ENCODE assay signal across 8 mouse cellular contexts in genomic region chr12:100187013-100187755, GRCm38 (mm10). TPM values are rescaled to one million over a fixed set of nuclear protein-coding genes. Genes with fewer than 3 reads are reported as not detected.
DNase-seq lines count a peak whose midpoint lies in the region; ATAC-seq and TF ChIP-seq lines count a peak whose summit lies in the region.

No protein-coding gene starts in this region.

- no peaks in the 10 kb centered on the region for H3K36me3 ChIP-seq in CH12.LX (replicated peaks in 1 of 2; ENCODE audit: control insufficient read depth in 1 of 2, insufficient read depth in 1 of 2, low read length in 1 of 2)
- H3K36me3 ChIP-seq in forebrain, embryonic 11.5 days (ENCODE audit: control insufficient read depth, insufficient read depth, low read length), result no peaks in the 10 kb centered on the region
- no peaks in the 10 kb centered on the region for H3K36me3 ChIP-seq in heart, embryonic 16.5 days (ENCODE audit: control insufficient read depth, insufficient read depth)
- H3K36me3 ChIP-seq in liver, embryonic 16.5 days (ENCODE audit: control insufficient read depth, insufficient read depth), result no peaks in the 10 kb centered on the region
- no peaks in the 10 kb centered on the region for H3K36me3 ChIP-seq in neural tube, embryonic 13.5 days
- H3K36me3 ChIP-seq in testis, adult 2 months (ENCODE audit: control insufficient read depth, insufficient read depth, low read length), result no peaks in the 10 kb centered on the region

- H3K4me3 ChIP-seq in CH12.LX (replicated peaks in 1 of 3; ENCODE audit: low read depth in 2 of 3, low read length in 2 of 3, poor library complexity in 1 of 3), result peak overlapping the region; percentile 68 to 84 (median 73)
- H3K4me3 ChIP-seq in forebrain, embryonic 11.5 days (ENCODE audit: low read depth, low read length), result peak overlapping the region; percentile 64
- peak overlapping the region; percentile 76 for H3K4me3 ChIP-seq in heart, embryonic 16.5 days (ENCODE audit: low read length)
- peak overlapping the region; percentile 86 for H3K4me3 ChIP-seq in liver, embryonic 16.5 days (ENCODE audit: low read depth, low read length)
- peak overlapping the region; percentile 58 for H3K4me3 ChIP-seq in neural tube, embryonic 13.5 days
- H3K4me3 ChIP-seq in testis, adult 2 months (ENCODE audit: control insufficient read depth, low read depth, low read length), result peak overlapping the region; percentile 97

- peak; percentile 100 for ATAC-seq in forebrain, embryonic 11.5 days (replicated peaks; ENCODE audit: low FRiP score)
- peak; percentile 100 for ATAC-seq in heart, embryonic 16.5 days (replicated peaks; ENCODE audit: extremely low read depth, insufficient read depth, low FRiP score)
- ATAC-seq in liver, embryonic 16.5 days (ENCODE audit: low read depth), result peak; percentile 100
- ATAC-seq in neural tube, embryonic 13.5 days (ENCODE audit: low read depth), result peak; percentile 99

- dilution Hi-C loops in CH12.LX (cut with MboI; ENCODE audit: extremely low pct_ligation_motif_present, extremely low pct_unique_long_range_greater_than_20kb, low sequenced_read_pairs), result no loop called here

- peaks cover 9% of the 10 kb centered on the region for H3K9me3 ChIP-seq in CH12.LX (replicated peaks; ENCODE audit: low read length)
- no peaks in the 10 kb centered on the region for H3K9me3 ChIP-seq in forebrain, embryonic 11.5 days (ENCODE audit: control insufficient read depth, low read length)
- peaks cover 3% of the 10 kb centered on the region; the same call in 1 of the 2 replicates for H3K9me3 ChIP-seq in heart, embryonic 16.5 days (replicated peaks; ENCODE audit: control insufficient read depth, low read length)
- H3K9me3 ChIP-seq in liver, embryonic 16.5 days (replicated peaks; ENCODE audit: control insufficient read depth, low read length), result no peaks in the 10 kb centered on the region
- 0 out of 2 replicates have a peak, but pooled peaks cover 5% of the 10 kb centered on the region for H3K9me3 ChIP-seq in neural tube, embryonic 13.5 days

- H3K4me2 ChIP-seq in CH12.LX (ENCODE audit: insufficient read depth, low read depth, poor library complexity, severe bottlenecking), result peak overlapping the region; percentile 90; the same call in 1 of the 2 replicates
- H3K4me2 ChIP-seq in forebrain, embryonic 11.5 days (ENCODE audit: low read depth, low read length, severe bottlenecking), result peak overlapping the region; percentile 78
- peak overlapping the region; percentile 98 for H3K4me2 ChIP-seq in heart, embryonic 16.5 days (ENCODE audit: low read depth, low read length)
- peak overlapping the region; percentile 100 for H3K4me2 ChIP-seq in liver, embryonic 16.5 days (ENCODE audit: low read depth, low read length)
- H3K4me2 ChIP-seq in neural tube, embryonic 13.5 days, result peak overlapping the region; percentile 83

- H3K4me1 ChIP-seq in CH12.LX (ENCODE audit: control insufficient read depth in 1 of 2, insufficient read depth in 2 of 2), result peaks cover 0 to 22% of the 10 kb centered on the region in 2 experiments; a peak in 2 of 4 replicates
- H3K4me1 ChIP-seq in forebrain, embryonic 11.5 days (replicated peaks; ENCODE audit: control insufficient read depth, insufficient read depth, low read length), result peaks cover 4% of the 10 kb centered on the region; the same call in 1 of the 2 replicates
- H3K4me1 ChIP-seq in heart, embryonic 16.5 days (ENCODE audit: control insufficient read depth, insufficient read depth, low read length), result peaks cover 8% of the 10 kb centered on the region; the same call in 1 of the 2 replicates
- peaks cover 21% of the 10 kb centered on the region for H3K4me1 ChIP-seq in liver, embryonic 16.5 days (ENCODE audit: control insufficient read depth, low read depth, low read length)
- peaks cover 20% of the 10 kb centered on the region for H3K4me1 ChIP-seq in neural tube, embryonic 13.5 days (replicated peaks)
- H3K4me1 ChIP-seq in testis, adult 2 months (ENCODE audit: control insufficient read depth, insufficient read depth, low read length), result peaks cover 6% of the 10 kb centered on the region

- peak overlapping the region; percentile 98 for H3K9ac ChIP-seq in CH12.LX (ENCODE audit: insufficient read depth, low read depth)
- peak overlapping the region; percentile 92 for H3K9ac ChIP-seq in forebrain, embryonic 11.5 days (ENCODE audit: low read length)
- peak overlapping the region; percentile 90 for H3K9ac ChIP-seq in heart, embryonic 16.5 days (ENCODE audit: low read length)
- H3K9ac ChIP-seq in liver, embryonic 16.5 days (ENCODE audit: low read depth, low read length), result peak overlapping the region; percentile 86
- H3K9ac ChIP-seq in neural tube, embryonic 13.5 days, result peak overlapping the region; percentile 89

- TF ChIP-seq EP300 in CH12.LX (IDR thresholded peaks at IDR 0.05; ENCODE audit: low read length), result no peak

- no peak for TF ChIP-seq CTCF in CH12.LX (conservative IDR thresholded peaks at IDR 0.05 in 1 of 2, IDR thresholded peaks at IDR 0.05 in 1 of 2; ENCODE audit: low read depth in 2 of 2, low read length in 2 of 2)
- no peak for TF ChIP-seq CTCF in testis, adult 2 months (IDR thresholded peaks at IDR 0.05; ENCODE audit: control insufficient read depth, insufficient read depth, insufficient replicate concordance, low read depth, low read length)

- H3K27me3 ChIP-seq in CH12.LX (replicated peaks), result no peaks in the 10 kb centered on the region
- no peaks in the 10 kb centered on the region for H3K27me3 ChIP-seq in forebrain, embryonic 11.5 days (ENCODE audit: control insufficient read depth, insufficient read depth, low read length)
- no peaks in the 10 kb centered on the region for H3K27me3 ChIP-seq in heart, embryonic 16.5 days (ENCODE audit: control insufficient read depth, insufficient read depth, low read length)
- H3K27me3 ChIP-seq in liver, embryonic 16.5 days (ENCODE audit: control insufficient read depth, insufficient read depth, low read depth, low read length), result no peaks in the 10 kb centered on the region
- H3K27me3 ChIP-seq in neural tube, embryonic 13.5 days, result no peaks in the 10 kb centered on the region
- H3K27me3 ChIP-seq in testis, adult 2 months (ENCODE audit: control insufficient read depth, insufficient read depth, low read length), result no peaks in the 10 kb centered on the region

- H3K27ac ChIP-seq in CH12.LX (ENCODE audit: insufficient read depth, low read depth), result peak overlapping the region; percentile 60
- peak overlapping the region; percentile 98 for H3K27ac ChIP-seq in forebrain, embryonic 11.5 days (ENCODE audit: low read depth, low read length)
- peak overlapping the region; percentile 98 for H3K27ac ChIP-seq in heart, embryonic 16.5 days (ENCODE audit: low read length)
- peak overlapping the region; percentile 94 for H3K27ac ChIP-seq in liver, embryonic 16.5 days (ENCODE audit: low read length)
- H3K27ac ChIP-seq in neural tube, embryonic 13.5 days (replicated peaks), result peak overlapping the region; percentile 100
- H3K27ac ChIP-seq in testis, adult 2 months (ENCODE audit: control insufficient read depth, insufficient read depth, low read depth, low read length), result peak overlapping the region; percentile 98

- TF ChIP-seq POLR2A in CH12.LX (IDR thresholded peaks at IDR 0.05; ENCODE audit: low read depth, low read length), result peak; percentile 88
- peak; percentile 74 for TF ChIP-seq POLR2A in testis, adult 2 months (IDR thresholded peaks at IDR 0.05; ENCODE audit: control insufficient read depth, low read depth, low read length)

- DNase-seq in CH12.LX (ENCODE audit: extremely low read depth), result peak; percentile 97
- DNase-seq in c-Kit-positive CD71-positive TER-119-negative erythroid progenitor cells, embryonic 14.5 days (ENCODE audit: low read depth), result peak; percentile 96
- peak; percentile 100 for DNase-seq in forebrain, embryonic 11.5 days (ENCODE audit: low spot score)
- peak; percentile 99 to 100 for DNase-seq in kidney, postnatal 36 days

- in situ Hi-C loops in CH12.LX (cut with MboI; ENCODE audit: low pct_ligation_motif_present, low pct_unique_long_range_greater_than_20kb, low sequenced_read_pairs), result no loop called here

- under 1% methylated on average over 52 of the region's 52 CpGs for WGBS in forebrain, embryonic 11.5 days
- under 1% methylated on average over 52 of the region's 52 CpGs for WGBS in heart, embryonic 16.5 days
- WGBS in liver, embryonic 16.5 days (ENCODE audit: insufficient replicate concordance), result under 1% methylated on average over 52 of the region's 52 CpGs
- WGBS in neural tube, embryonic 13.5 days, result under 1% methylated on average over 52 of the region's 52 CpGs

- TF ChIP-seq RAD21 in CH12.LX (IDR thresholded peaks at IDR 0.05; ENCODE audit: low read depth, low read length), result no peak

- H3K79me2 ChIP-seq in CH12.LX (replicated peaks; ENCODE audit: control insufficient read depth, extremely low read depth, insufficient read depth, poor library complexity, severe bottlenecking), result no peaks in the 10 kb centered on the region

TF ChIP-seq in CH12.LX, 34 proteins besides CTCF, POLR2A, EP300 and RAD21 (continues in another document):
- TF ChIP-seq ZNF384 (IDR thresholded peaks at IDR 0.05; ENCODE audit: low read depth, low read length) (no peak), NELFE (IDR thresholded peaks at IDR 0.05; ENCODE audit: low read depth, low read length) (peak; percentile 79), SIN3A (IDR thresholded peaks at IDR 0.05; ENCODE audit: low read length) (peak; percentile 66; the same call in 1 of the 2 replicates), MEF2A (IDR thresholded peaks at IDR 0.05; ENCODE audit: borderline replicate concordance, low read depth, low read length) (peak; percentile 45; the same call in 1 of the 2 replicates), TCF12 (IDR thresholded peaks at IDR 0.05; ENCODE audit: low read depth, low read length) (peak; percentile 78)

RNA-seq across cellular contexts. Expression of gene Calm1, which starts 12.1 kb away (rescaled TPM):
- total RNA-seq in CH12.LX (2012; rRNA removed) (750 and 836 TPM in 2 replicates), CH12.LX (2014; rRNA removed) (425 and 450 TPM in 2 replicates)
- polyA plus RNA-seq in CH12.LX (2012; ENCODE audit: insufficient read length, low read depth), result 627 and 753 TPM in 2 replicates
- polyA plus RNA-seq in forebrain, embryonic 11.5 days (2014; fragmentation: Nextera tagmentation; extraction: Ambion mirVana), result 1,244 and 1,283 TPM in 2 replicates
- polyA plus RNA-seq in heart, embryonic 16.5 days (2015; fragmentation: Nextera tagmentation; extraction: Ambion mirVana), result 756 and 762 TPM in 2 replicates
- 413 and 426 TPM in 2 replicates for polyA plus RNA-seq in liver, embryonic 16.5 days (2015; fragmentation: Nextera tagmentation; extraction: Ambion mirVana)
- polyA plus RNA-seq in neural tube, embryonic 13.5 days (2015; fragmentation: Nextera tagmentation; extraction: Ambion mirVana), result 2,474 and 2,486 TPM in 2 replicates
- polyA plus RNA-seq in testis, adult 2 months (2012; rRNA removed), result 331 and 365 TPM in 2 replicates

RNA-seq across cellular contexts. Expression of gene Nrde2, which starts 27.7 kb away (rescaled TPM):
- total RNA-seq in CH12.LX (2012; rRNA removed) (18.9 and 21.5 TPM in 2 replicates), CH12.LX (2014; rRNA removed) (24.9 and 25.6 TPM in 2 replicates)
- 23.6 and 29.2 TPM in 2 replicates for polyA plus RNA-seq in CH12.LX (2012; ENCODE audit: insufficient read length, low read depth)
- polyA plus RNA-seq in forebrain, embryonic 11.5 days (2014; fragmentation: Nextera tagmentation; extraction: Ambion mirVana), result 14.4 and 16.2 TPM in 2 replicates
- polyA plus RNA-seq in heart, embryonic 16.5 days (2015; fragmentation: Nextera tagmentation; extraction: Ambion mirVana), result 8.6 and 9.8 TPM in 2 replicates
- polyA plus RNA-seq in liver, embryonic 16.5 days (2015; fragmentation: Nextera tagmentation; extraction: Ambion mirVana), result 4.4 and 4.7 TPM in 2 replicates
- polyA plus RNA-seq in neural tube, embryonic 13.5 days (2015; fragmentation: Nextera tagmentation; extraction: Ambion mirVana), result 11.5 and 11.8 TPM in 2 replicates
- 7.0 and 8.1 TPM in 2 replicates for polyA plus RNA-seq in testis, adult 2 months (2012; rRNA removed)

Comparison
In these comparisons a context has a peak if more than half of its experiments do, and no peak if none do; other contexts are left out.
1. Peak in every context shown above with its lines: DNase-seq, ATAC-seq, H3K4me3 ChIP-seq and H3K27ac ChIP-seq.